Mouse (Mus musculus): ENCODE results near the gene Unc5c.

DNA sequence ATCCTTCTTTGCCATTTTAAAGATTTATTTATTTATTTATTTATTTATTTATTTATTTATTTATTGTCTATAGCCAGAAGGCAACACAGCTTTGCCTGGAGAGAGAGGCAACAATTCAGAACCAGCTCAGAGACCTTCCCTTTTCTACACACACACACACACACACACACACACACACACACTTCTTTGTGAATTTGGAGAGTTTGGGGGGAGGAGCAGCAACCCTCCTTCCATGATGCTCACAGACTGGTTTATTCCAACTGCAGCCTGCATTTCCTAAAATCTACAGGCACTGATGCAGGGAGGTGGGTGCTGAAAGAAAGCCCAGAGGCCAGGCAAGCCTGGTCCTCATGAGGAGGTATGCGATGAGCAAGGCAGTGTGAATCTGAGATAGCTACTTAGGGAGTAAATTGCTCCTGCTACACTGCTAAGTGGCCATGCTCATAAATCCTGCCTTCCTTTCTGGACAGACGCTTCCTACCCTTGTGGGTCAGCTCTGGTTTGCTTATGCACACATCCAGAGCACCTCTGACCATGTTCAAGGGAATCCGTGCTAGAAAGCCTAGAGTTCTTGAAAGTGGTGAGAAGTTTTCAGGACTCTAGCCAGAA, 1.8 kb downstream of the Unc5c start:
- no peak for TF ChIP-seq CTCF (IDR thresholded peaks at IDR 0.05; ENCODE audit: low read depth, low read length)
- no peak for TF ChIP-seq POLR2A (IDR thresholded peaks at IDR 0.05; ENCODE audit: borderline replicate concordance, low read depth, low read length)

Data from bone marrow macrophage, adult 2 months (primary cell).